Mouse (Mus musculus) common myeloid progenitor, adult 5-6 weeks (primary cell): ENCODE measurements around the gene Sh3glb1. TPM values are rescaled to one million over a fixed set of nuclear protein-coding genes. Genes with fewer than 3 reads are reported as not detected.
"Not testable (repeated sequence)": the region's sequence is repeated elsewhere in the genome, so short reads cannot be mapped to it uniquely, and the experiment has no call there.

Source experiments
- ATAC-seq: replicated peaks from 2 replicates; pipeline ENCODE4 v1.8.0; 2016; ENCODE audit warnings: low read depth, mild to moderate bottlenecking, moderate TSS enrichment, inconsistent platforms; ENCODE audit not compliant: poor library complexity, severe bottlenecking
- total RNA-seq: library from RNA; stranded (forward); fragments of 200-1000, 187-1606 nt; gene quantifications from 2 replicates; pipeline ENCODE4 v1.2.3, GENCODE M21; 2017

Gene Sh3glb1
- 37.5 and 51.9 TPM in 2 replicates for total RNA-seq

DNA sequence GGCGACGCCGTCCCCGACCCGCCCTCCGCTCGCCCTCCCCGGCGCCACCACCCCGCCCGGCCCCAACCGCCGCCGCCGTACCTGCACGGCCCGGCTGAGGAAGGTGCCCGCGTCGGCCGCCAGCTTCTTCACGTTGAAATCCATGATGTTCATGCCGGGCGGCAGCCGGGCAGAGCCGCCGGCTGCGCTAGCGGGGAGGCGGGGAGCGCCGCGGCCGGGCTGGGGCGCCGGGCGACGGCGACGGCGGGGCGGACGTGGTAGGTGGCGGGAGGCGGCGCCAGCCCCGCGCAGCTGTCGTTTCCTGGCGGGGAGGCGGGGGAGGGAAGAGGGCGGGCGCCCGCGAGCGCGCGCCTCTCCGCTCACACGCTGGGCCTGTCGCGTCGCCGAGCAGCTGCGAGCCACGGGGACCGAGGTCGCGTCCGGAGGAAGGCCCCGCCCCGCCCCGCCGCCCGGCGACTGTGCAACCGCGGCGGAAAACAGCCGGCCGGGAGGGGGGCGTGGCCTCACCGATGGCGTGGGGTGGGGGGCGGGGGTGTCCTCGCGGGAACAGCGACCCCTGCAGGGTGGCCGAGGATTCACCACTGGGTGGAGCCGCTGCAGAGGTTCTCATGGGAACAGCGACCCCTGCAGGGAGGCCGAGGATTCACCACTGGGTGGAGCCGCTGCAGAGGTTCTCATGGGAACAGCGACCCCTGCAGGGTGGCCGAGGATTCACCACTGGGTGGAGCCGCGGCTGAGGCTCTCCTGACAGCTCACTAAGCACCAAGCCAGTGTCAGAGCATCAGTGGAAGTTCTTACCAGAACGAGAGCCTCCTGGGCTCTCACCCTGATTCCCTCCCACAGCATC lies at the start of gene Sh3glb1:
Gene Sh3glb1 (minus strand): TSS at position 435 of the 847 bp plus-strand sequence.
- ATAC-seq: peak; percentile 77

DNA sequence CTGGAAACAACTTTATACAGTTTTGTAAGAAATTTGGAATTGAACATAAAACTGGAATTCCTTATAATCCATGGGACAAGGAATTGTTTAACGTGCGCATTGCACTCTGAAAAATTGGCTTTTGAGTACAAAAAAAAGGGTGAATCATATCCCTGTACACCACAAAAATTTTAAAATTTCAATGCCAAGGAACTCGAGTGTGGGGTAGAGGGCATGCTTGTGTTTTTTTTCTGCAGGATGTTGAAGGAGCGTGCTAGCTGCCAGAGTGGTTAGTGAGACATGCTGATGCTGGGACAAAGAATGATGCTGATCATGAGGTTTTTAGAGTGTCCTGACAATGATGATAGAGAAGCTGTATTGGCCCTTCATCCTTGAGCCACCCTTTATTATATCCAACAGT lies 45.0 kb upstream of the Sh3glb1 start:
- ATAC-seq: no peak

DNA sequence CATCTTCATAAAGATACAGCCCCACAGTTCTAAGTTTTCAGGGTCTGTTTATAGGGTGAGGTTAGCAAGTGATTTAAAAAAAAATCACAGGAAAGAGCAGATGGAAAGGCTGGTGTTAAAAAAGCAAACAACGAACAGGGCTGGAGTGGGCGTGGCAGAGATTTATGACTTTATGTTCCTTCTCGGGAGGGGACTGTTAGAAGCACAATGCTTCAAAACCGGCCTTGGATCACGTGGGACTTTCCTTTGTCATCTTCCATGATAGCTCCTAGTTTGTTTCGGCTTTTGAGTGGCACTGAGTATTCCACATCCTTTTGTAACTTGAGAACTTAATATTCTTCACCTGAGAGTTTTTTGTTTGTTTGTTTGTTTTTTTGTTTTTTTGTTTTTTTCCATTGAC lies 41.3 kb upstream of the Sh3glb1 start:
- no peak for ATAC-seq

DNA sequence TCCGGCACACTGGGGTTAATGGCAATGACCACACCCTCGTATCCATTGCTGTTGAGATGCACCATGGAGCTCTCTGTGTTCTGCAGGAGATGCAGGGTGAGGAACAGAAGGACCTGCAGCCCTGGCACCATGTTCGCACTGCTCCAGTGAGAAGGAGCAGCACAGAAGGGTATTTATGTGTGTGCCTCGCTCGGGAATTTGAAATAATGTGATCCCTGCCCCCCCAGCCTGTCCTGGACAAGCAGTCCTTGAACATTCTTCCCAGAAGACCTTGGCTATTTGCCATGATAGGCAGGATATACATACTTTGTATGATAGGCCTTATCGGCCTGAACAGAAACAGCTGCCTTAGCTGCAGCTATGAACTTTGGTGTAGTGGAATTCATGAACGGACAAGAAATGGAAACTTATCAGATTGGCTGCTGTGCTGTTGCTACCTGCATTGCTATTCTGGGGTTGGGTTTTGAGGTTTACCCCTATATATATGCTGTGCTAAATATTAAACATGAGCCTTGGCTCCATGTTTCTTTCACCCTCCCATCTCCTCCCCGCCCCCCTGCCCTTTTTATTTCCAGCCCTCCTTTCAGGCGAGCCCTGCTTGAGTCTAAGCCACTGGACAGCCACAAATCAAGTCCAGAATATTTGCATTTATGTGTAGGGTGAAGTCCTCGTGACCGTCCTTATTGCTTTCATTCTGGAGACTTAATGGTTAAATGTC lies 40.6 kb upstream of the Sh3glb1 start, which contains the start of gene Clca3a1:
Gene Clca3a1 (minus strand): TSS at position 386 of the 718 bp plus-strand sequence.
- ATAC-seq: peak; percentile 93

DNA sequence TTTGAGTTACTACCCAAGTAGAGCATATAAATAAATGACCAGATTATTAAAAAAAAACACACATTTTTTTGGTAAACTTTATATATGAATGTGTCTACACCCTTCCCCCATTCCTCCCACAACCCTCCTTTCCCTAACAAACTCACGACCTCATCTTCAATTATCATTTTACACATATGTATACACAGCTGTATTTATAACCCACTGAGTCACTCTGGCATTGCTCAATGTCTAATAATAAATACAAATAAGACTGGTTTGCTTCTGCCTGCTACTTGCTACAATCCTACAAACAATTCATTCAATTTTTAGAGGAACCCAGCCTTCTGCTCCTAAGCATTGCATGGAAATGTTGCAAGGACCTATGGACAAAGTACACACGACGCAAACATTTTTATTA lies 39.6 kb upstream of the Sh3glb1 start:
- no peak for ATAC-seq

DNA sequence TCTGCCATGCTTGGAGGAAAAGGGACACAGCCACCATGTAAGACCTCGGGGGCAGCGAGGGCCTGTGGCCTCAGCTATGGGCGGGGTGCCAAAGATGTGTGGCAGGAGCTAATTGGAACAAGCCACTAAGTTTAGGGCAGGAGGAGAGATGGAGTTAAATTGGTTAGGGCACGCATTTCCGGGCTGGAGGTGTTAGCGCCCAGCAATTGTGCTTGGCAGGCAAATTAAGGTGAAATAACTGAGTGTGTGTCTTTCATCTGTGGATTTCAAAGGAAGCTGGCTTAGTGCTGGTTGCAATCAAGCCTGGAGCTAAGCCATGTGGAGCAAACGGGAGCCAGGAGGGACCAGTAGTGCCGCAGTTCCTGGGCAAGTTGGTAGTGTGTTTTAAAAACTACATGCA lies 36.0 kb upstream of the Sh3glb1 start:
- ATAC-seq: not testable (repeated sequence)

DNA sequence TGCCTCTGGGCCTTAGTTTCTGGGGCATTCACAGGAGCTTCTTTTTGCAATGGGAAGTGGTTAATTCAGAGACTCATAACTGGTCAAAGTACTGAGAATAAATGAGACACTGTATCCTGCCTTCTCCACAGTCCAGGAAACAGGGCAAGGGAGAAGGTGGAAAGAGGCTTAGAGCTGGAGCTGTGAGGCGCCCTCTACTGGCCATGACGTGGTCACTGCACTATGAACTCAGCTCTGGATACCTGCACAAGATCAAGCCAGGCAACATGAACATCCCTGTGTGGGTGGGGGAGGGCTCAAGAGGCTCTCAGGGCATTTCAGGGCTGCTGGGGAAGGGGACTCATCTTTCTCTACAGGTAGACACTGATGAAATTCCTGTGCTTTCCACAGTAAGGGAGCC lies 33.0 kb upstream of the Sh3glb1 start:
- peak; percentile 93 for ATAC-seq

DNA sequence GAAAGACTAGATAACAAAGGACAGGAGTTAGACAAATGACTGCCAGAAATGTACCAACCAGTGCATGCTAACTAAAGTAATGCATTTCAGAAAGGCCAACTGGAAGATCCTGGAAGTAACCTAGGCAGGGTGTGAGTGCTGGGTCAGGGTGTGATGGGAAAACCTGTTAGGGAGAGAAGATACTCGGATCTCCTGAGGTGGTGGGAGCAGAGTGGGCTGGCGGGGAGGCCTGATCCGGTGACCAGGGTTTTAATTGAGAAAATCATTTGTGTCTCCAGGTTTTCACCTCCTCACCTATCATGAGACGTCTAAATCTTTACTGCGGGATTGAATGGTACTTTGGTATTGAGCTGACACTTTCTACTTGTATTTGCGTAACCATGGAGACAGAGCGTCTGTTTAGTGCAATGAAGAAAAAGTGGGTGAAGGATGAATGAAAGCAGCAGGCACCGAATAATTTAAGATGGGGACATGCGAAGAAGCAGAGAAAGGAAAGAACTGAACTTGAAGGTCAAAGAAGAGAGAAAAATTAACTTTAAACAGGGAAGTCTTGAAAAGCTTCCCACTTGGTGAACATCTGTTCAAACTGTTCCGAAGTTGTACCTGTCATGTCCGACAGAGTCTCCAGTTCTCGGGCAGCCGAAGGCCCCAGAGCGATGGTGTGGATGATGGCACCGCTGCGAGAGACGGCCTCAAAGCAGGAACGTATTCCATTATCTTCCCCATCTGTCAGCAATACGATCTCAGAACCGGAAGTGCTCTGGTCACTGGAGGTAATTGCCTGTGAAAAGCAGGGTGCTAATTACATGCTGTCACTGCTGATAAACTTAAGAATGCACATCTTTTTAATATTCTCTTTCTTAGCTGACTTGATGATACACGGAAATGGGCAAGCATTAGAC lies 29.2 kb upstream of the Sh3glb1 start:
- not testable (repeated sequence) for ATAC-seq

DNA sequence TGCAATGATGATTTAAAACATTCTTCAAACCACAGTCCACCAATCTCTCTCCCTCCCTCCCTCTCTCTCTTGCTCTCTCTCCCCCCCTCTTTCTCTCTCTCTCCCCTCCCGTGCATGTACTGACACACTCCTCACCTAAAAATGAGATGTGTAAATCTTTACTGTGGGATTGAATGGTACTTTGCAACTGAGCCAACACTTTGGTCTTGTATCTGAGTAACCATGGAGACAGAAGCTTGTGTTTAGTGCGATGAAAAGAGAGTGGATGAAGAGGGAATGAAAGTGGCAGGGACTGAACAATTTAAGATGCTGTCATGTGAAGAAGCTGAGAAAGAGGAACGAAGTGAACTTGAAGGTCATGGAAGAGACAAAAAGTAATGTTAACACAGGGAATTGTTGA lies 27.6 kb upstream of the Sh3glb1 start:
- not testable (repeated sequence) for ATAC-seq

DNA sequence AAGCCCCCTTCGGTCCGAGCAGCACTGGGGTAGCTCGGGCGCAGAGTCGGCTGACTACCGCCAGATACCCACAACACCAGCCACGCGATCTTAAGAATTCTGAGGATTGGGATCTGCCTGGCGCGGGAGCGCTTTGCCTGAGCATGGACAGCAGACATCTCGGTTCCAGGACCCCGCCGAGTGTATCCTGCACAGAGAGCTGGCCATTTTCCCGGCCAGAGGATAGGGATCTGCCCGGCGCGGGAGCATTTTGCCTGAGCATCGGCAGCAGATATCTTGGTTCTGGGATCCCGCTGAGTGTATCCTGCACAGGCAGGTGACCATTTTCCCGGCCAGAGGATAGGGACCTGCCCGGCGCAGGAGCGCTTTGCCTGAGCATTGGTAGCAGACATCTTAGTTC lies 18.3 kb upstream of the Sh3glb1 start:
- ATAC-seq: not testable (repeated sequence)

DNA sequence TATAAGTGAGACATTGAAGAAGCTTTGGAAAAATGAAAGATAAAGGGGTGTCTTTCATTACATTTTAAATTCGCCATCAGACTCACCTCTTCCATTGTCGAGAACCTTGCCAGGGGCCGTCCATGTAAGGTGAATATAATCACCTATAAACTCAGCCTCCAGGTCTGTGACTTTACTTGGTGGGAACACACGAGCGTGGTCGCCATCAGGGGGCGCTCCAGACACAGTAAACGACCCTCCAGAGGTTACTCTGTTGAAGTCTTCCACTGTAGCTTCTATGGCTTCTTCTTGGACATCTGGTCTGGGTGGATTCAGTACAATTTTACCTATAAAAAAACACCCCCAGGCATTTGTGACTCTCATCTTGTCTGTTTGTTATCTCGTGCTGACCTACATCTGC lies 16.7 kb upstream of the Sh3glb1 start:
- ATAC-seq: peak; percentile 94

DNA sequence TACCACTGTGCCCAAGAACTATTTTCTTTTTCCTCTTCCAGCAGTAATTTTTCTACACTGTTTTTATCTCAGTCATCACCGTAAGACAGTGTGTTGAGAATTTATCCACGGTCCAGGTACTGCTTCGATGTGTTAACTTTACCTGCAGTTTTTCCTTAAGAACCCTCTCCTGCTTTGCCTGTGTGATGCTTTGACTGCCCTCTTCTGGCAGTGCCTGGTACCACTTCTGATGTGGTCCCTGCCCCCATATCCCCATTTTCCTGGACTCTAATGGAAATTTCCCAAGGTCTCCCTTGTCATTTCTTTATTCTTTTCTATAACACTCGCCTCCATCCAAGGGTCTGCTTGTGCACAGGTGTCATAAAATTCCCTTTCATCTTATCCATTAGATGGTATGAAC lies 3.3 kb upstream of the Sh3glb1 start:
- ATAC-seq: no peak

DNA sequence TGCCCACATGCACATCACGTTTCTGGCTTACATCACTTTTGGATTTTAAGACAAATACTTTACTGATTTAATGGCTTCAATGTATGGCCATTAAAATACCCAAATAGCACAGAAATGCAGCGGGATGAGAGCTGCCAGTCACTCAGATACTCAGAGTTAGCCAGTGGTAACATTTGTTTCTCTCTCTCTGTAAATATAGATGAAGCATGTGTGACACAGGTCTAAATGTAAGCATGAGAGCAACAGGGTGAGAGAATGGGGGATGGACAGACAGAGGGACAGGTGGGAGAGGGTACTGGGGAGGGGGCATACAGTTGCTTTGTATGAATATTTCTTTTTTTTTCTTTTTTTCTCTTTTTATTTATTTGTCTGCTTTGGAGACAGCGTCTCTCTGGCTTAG lies 2.4 kb upstream of the Sh3glb1 start:
- ATAC-seq: not testable (repeated sequence)

DNA sequence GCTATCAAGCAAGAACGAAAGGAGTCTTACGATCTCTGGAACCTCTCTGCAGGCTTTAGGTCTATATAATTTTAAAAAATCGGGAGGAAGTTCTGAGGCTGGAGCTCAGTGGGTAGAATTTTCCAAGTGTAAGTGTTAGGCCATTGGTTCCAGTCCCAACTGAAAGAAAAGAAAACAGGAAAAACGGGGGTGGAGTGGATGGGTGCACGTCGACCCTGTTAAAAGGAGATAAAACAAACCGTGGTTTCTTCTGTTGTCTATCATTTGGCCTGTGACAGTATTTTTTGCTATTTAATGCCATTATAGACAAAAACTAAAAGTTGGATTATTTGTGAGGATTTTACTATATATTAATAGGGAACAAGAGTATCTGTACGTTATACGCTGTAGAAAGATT lies 1.7 kb upstream of the Sh3glb1 start:
- no peak for ATAC-seq

DNA sequence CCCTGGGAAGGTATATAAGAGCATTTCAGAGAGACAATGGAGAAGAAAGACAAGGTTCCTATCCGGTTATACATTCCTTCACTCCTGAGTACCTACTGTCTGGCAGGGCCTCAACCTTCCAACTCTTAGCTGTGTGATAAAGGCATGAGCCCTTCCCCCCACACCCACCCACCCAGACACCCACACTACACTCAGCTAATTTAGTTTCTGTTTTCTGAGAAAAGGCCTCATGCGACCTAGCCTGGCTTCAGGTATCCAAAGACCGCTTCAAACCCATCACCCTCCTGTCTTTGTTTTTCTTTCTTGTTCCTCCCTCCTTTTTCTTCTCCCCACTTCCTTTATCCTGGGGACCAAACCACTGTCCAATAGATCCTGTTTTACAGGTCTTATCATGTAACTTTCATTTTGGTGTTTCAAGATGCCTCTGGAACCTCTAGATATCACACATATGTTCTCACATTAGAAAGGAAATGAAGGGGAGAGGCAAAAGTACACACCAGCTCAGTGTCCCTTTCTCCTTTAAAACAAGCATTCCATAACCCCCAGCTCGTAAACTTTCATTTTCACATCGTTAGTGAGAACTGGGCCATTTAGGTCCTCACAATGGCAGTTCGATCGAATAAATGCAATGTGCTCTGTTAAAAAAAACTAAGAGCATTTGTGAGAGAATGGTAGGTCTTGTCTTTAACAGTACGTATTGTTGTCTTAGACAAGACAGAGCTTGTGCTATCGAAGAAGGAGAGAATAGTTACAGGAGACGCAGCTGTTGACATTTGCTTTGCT lies 1.1 kb upstream of the Sh3glb1 start:
- ATAC-seq: no peak

DNA sequence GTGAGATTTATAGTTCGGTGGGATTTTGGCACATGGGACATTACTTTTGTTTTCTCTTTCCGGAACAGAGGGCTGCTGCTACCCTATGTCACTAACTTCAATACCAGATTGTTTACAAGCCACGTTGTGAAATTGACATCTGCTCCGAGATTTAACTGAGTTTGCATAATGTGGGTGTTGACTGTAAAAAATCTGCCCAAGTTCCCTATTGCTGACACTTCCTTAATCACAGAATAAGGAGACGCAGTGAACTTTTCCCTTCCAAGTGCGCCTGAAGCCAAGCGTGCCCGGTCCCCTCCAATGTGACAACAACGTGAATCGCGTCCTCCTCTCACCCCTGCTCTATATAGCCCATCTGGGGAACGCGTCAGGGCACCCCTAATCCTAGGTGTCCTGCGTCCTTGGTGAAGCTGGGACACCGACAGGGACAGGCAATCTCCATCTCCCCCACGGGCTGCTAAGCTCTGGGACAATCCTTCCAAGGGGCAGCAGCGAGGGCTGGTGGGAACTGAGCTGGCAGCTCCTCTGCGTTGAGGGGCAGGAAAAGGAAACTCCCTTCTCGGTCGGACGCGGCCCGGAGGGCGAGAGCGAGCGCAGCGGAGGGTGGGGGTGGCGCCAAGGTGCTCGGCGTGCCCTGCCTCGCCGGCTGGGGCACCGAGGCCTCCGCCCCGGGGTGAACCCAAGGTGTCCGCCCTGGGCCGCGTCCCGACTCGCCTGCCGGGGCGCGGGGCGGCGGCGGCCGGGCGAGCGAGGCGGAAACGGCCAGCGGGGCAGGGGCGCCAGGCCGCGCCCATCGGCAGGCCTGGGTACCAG lies 841 bp downstream of the Sh3glb1 start:
- peak; percentile 17 for ATAC-seq

DNA sequence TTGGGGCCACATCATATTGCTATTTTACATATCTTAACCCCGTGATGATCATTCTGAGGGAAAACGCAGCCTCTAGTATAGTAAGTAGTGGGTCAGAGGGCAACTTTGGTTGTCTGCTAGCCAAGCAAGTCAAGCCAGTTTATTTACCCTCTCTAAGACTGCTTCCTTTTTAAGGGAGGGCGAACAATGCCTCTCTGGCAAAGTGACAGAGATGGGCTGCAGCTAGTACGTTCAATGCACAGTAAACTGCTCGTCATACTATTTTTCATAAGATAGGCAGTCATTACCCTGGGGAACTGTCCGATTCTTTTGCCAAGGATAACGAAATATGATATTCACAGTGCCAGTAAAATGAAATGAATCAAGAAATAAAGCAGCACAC lies 1.4 kb downstream of the Sh3glb1 start:
- no peak for ATAC-seq

DNA sequence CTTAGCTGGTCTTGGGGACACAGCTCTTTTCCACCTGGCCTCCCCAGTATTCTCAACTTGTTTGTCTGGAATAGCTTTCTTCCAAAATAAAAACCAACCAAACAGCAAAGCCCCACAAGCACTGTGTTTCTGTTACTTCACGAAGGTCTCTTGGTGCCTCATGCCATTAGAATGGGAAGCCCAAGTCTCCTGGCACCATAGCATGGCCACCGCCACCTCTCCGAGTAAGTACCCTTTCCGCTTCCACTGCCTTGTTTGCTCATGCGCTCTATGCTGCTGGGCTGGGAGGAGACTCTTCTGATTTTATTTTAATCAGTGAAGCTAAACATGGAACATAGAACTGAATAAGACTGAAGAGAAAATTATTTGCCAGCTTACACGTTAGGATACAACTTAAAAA lies 2.3 kb downstream of the Sh3glb1 start:
- no peak for ATAC-seq

DNA sequence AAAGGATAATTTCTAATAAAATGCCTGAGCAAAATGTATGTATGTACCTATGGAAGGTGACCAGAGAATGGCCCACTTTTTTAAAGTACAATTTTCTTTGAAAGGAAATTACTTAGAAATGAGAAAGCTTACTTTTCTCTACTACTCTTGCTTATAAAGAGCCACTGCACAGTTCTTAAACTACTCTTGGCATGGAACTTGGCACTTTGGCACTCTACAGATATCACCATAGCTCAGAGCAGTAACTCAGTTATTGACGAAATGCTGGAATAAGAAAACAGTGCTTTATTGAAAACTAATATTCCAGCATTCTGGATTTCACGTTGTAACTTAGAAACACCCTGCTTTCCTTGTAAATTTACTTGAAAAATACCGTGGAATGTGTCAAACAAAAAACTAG lies 3.0 kb downstream of the Sh3glb1 start:
- ATAC-seq: no peak
